Mouse (Mus musculus) cerebellum, adult 11-12 months (tissue): ENCODE measurements around the gene Col17a1.

ENCODE experiments used
- DNase-seq: peaks from one replicate; pipeline ENCODE4 v3.0.0; 2022

The Col17a1 gene

GRCm38 (mm10) chr19:47691994-47692393, at the start of gene Col17a1:
Col17a1 (minus strand) TSS chr19:47692094.
- DNase-seq, result no peak

- DNase-seq, result no peak
Observed at GRCm38 (mm10) chr19:47731931-47732330, 40.0 kb upstream of the Col17a1 start.

GRCm38 (mm10) chr19:47731071-47731881, 39.4 kb upstream of the Col17a1 start, which contains the start of gene Sfr1:
Sfr1 (plus strand) TSS chr19:47731682.
- peak; percentile 100 for DNase-seq

GRCm38 (mm10) chr19:47730691-47731070, 38.8 kb upstream of the Col17a1 start:
- peak; percentile 66 for DNase-seq

- no peak for DNase-seq
Observed at GRCm38 (mm10) chr19:47725643-47726140, 33.8 kb upstream of the Col17a1 start.

- DNase-seq, result no peak
Observed at GRCm38 (mm10) chr19:47724903-47725302, 33.0 kb upstream of the Col17a1 start.

GRCm38 (mm10) chr19:47722471-47722870, 30.6 kb upstream of the Col17a1 start:
- no peak for DNase-seq

GRCm38 (mm10) chr19:47719147-47719546, 27.3 kb upstream of the Col17a1 start:
- no peak for DNase-seq

- no peak for DNase-seq
Observed at GRCm38 (mm10) chr19:47716144-47716543, 24.2 kb upstream of the Col17a1 start.

GRCm38 (mm10) chr19:47713457-47713856, 21.6 kb upstream of the Col17a1 start:
- DNase-seq, result no peak

- no peak for DNase-seq
Observed at GRCm38 (mm10) chr19:47710376-47710775, 18.5 kb upstream of the Col17a1 start.

- no peak for DNase-seq
Observed at GRCm38 (mm10) chr19:47705772-47706309, 13.9 kb upstream of the Col17a1 start.

- no peak for DNase-seq
Observed at GRCm38 (mm10) chr19:47705080-47705771, 13.3 kb upstream of the Col17a1 start.

- no peak for DNase-seq
Observed at GRCm38 (mm10) chr19:47700509-47700908, 8.6 kb upstream of the Col17a1 start.

- DNase-seq, result no peak
Observed at GRCm38 (mm10) chr19:47699743-47700142, 7.8 kb upstream of the Col17a1 start.

- DNase-seq, result no peak
Observed at GRCm38 (mm10) chr19:47698266-47698665, 6.4 kb upstream of the Col17a1 start.

- DNase-seq, result no peak
Observed at GRCm38 (mm10) chr19:47697067-47697466, 5.2 kb upstream of the Col17a1 start.

GRCm38 (mm10) chr19:47696411-47696810, 4.5 kb upstream of the Col17a1 start:
- DNase-seq, result no peak

GRCm38 (mm10) chr19:47695725-47696124, 3.8 kb upstream of the Col17a1 start:
- DNase-seq, result no peak

- DNase-seq, result no peak
Observed at GRCm38 (mm10) chr19:47689592-47689991, 2.3 kb downstream of the Col17a1 start.

GRCm38 (mm10) chr19:47678675-47679074, 13.2 kb downstream of the Col17a1 start:
- no peak for DNase-seq

- DNase-seq, result no peak
Observed at GRCm38 (mm10) chr19:47674419-47674818, 17.5 kb downstream of the Col17a1 start.

- DNase-seq, result peak; percentile 83
Observed at GRCm38 (mm10) chr19:47668399-47668798, 23.5 kb downstream of the Col17a1 start.

- DNase-seq, result no peak
Observed at GRCm38 (mm10) chr19:47667601-47668000, 24.3 kb downstream of the Col17a1 start.
